Mouse (Mus musculus) midbrain, embryonic 11.5 days (tissue): Measurements from ENCODE around the gene Olfr850. TPM values are rescaled to one million over a fixed set of nuclear protein-coding genes. Genes with fewer than 3 reads are reported as not detected.

ENCODE experiments used
- ATAC-seq: fragments of 200-750 bp; cut with Nextera tagmentation; 2 replicates; pipeline ENCODE4 v1.8.0; 2017; ENCODE audit warnings: moderate TSS enrichment, moderate library complexity; ENCODE audit not compliant: low FRiP score
- DNase-seq: peaks from one replicate; pipeline ENCODE4 v3.0.0; 2015; ENCODE audit warnings: low spot score; ENCODE audit errors: missing footprints
- H3K27ac ChIP-seq: fragments of 300-500 bp; sonication (generic); 2 replicates; pipeline ENCODE4 v1.5.1; 2014; ENCODE audit warnings: low read depth, low read length
- H3K27me3 ChIP-seq: fragments of 300-500 bp; sonication (generic); 2 replicates; pipeline ENCODE4 v1.6.1; 2014; ENCODE audit warnings: mild to moderate bottlenecking, low read length, moderate library complexity, mixed read lengths; ENCODE audit not compliant: control insufficient read depth, insufficient read depth
- H3K36me3 ChIP-seq: fragments of 300-500 bp; sonication (generic); 2 replicates; pipeline ENCODE4 v1.6.1; 2014; ENCODE audit warnings: mild to moderate bottlenecking, low read length, moderate library complexity, mixed read lengths; ENCODE audit not compliant: control insufficient read depth, insufficient read depth
- H3K4me1 ChIP-seq: fragments of 300-500 bp; sonication (generic); 2 replicates; pipeline ENCODE4 v1.6.1; 2014; ENCODE audit warnings: low read length; ENCODE audit not compliant: control insufficient read depth, insufficient read depth
- H3K4me2 ChIP-seq: fragments of 300-500 bp; sonication (generic); 2 replicates; pipeline ENCODE4 v1.6.1; 2014; ENCODE audit warnings: mild to moderate bottlenecking, moderate library complexity
- H3K4me3 ChIP-seq: fragments of 300-500 bp; sonication (generic); 2 replicates; pipeline ENCODE4 v1.5.1; 2014; ENCODE audit warnings: low read depth, low read length
- H3K9ac ChIP-seq: fragments of 300-500 bp; sonication (generic); 2 replicates; pipeline ENCODE4 v1.6.1; 2014; ENCODE audit warnings: low read length
- H3K9me3 ChIP-seq: fragments of 300-500 bp; sonication (generic); 2 replicates; pipeline ENCODE4 v1.6.1; 2016; ENCODE audit warnings: low read length; ENCODE audit not compliant: control insufficient read depth
- WGBS: fragments of 180-500 bp; shearing (Covaris S2); extraction: QIAGEN DNeasy Blood & Tissue Kit; methylation state at CpG from one replicate; pipeline ENCODE4 v1.1.7; 2014; 5-methylcytosine and 5-hydroxymethylcytosine counted together
- polyA plus RNA-seq: library from polyadenylated mRNA; unstranded; fragments of >200 nt; fragmentation: Nextera tagmentation; extraction: Ambion mirVana; gene quantifications from 2 replicates; pipeline ENCODE4 v1.2.1, GENCODE M21; 2014

The Olfr850 gene
- not detected in 2 replicates for polyA plus RNA-seq

DNA sequence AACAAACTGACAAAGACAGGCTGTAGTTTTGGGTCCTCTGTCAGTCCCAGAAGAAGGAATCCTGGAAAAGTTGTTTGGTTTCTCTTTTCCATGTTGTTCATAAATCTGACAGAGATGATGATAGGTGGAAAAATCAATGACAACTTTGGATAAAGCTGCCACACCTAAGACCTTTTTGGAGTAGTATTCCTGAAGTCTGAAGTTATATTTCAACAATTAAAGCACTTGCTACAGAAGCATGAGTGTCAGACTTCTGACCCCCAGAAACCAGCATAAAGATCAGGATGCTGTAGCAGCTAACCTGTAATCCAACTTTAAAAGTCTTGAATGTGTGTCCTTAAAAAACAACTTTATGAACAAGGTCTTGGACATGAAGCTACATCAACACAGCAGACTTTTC lies at the start of gene Olfr850:
Gene Olfr850 (minus strand): TSS at position 101 of the 400 bp plus-strand sequence.
- H3K27ac ChIP-seq, result no peak within 1 kb of the TSS
- no peaks in the 10 kb centered on the region; the same call in 1 of the 2 replicates for H3K9me3 ChIP-seq
- H3K36me3 ChIP-seq, result no peaks in the 10 kb centered on the region
- H3K27me3 ChIP-seq, result no peaks in the 10 kb centered on the region
- H3K9ac ChIP-seq, result no peak within 1 kb of the TSS
- no peak for DNase-seq
- H3K4me2 ChIP-seq, result no peak within 1 kb of the TSS
- H3K4me3 ChIP-seq, result no peak within 1 kb of the TSS
- H3K4me1 ChIP-seq, result no peaks in the 10 kb centered on the region
- no peak for ATAC-seq

DNA sequence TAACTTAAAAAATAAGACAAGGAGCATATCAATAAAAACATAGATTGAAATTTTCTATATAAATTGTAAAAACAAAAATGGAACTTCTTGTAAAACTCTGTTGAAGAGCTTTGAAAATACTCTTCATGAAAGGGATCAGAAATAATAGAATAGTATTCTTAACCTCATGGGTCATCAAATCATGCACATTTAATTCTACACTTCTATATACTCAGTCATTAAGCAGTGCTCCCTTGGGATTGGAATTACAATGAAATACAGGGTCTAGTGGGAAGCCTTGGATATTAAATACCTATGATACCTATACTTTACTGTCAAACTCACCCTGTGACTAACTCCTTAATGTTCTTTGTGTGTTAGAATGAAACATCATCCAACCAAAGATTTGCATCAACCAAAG lies 14.9 kb upstream of the Olfr850 start, which contains the start of gene Olfr851:
Gene Olfr851 (plus strand): TSS at position 301 of the 400 bp plus-strand sequence.
- no peak for DNase-seq
- H3K4me3 ChIP-seq, result no peak within 1 kb of the TSS

DNA sequence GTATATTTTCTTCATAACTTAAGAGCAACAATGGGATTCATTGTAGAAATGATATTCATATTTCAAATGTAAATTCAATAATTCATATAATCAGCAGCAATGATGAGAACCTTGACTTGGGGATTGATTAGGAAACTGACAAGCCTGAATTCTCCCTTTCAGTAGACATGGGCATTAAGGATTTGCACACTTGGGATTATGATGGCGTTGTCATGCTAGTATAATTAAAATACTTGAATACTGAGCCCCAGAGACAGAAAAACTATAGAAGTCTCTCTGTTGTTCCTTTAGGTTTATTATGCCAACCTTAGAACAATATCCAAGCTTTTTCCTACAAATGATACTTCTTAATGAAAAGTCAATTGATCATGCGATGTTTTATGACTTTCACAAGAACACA lies 38.1 kb downstream of the Olfr850 start, which contains the start of gene Olfr849:
Gene Olfr849 (plus strand): TSS at position 301 of the 400 bp plus-strand sequence.
- Histone ChIP-seq H3K4me2 (no peak within 1 kb of the TSS), H3K4me1 (no peaks in the 10 kb centered on the region), H3K36me3 (no peaks in the 10 kb centered on the region), H3K9ac (no peak within 1 kb of the TSS), H3K27me3 (no peaks in the 10 kb centered on the region), H3K9me3 (peaks cover 10% of the 10 kb centered on the region), H3K27ac (no peak within 1 kb of the TSS), H3K4me3 (no peak within 1 kb of the TSS)
- WGBS, result 85% methylated on average over 2 of the region's 2 CpGs
- no peak for DNase-seq
- no peak for ATAC-seq

More for the DNA sequence above, 14.9 kb upstream of the Olfr850 start, which contains the start of gene Olfr851:
- H3K27ac ChIP-seq, result no peak within 1 kb of the TSS
- H3K4me2 ChIP-seq, result no peak within 1 kb of the TSS
- H3K4me1 ChIP-seq, result no peaks in the 10 kb centered on the region
- no peak for ATAC-seq
- H3K27me3 ChIP-seq, result no peaks in the 10 kb centered on the region
- peaks cover 14% of the 10 kb centered on the region; the same call in 1 of the 2 replicates for H3K9me3 ChIP-seq
- no peak within 1 kb of the TSS for H3K9ac ChIP-seq
- H3K36me3 ChIP-seq, result no peaks in the 10 kb centered on the region

Other genes starting within 250 kb of the Olfr850 start
- not detected in 2 replicates for gene Olfr843, start 226.3 kb downstream of the Olfr850 start, polyA plus RNA-seq
- gene Olfr844, start 161.9 kb downstream of the Olfr850 start, polyA plus RNA-seq, result not detected in 2 replicates
- not detected in 2 replicates for gene Olfr845, start 141.8 kb downstream of the Olfr850 start, polyA plus RNA-seq
- gene Olfr846, start 114.2 kb downstream of the Olfr850 start, polyA plus RNA-seq, result not detected in 2 replicates
- not detected in 2 replicates for gene Olfr847, start 99.6 kb downstream of the Olfr850 start, polyA plus RNA-seq
- not detected in 2 replicates for gene Olfr849, start 38.0 kb downstream of the Olfr850 start, polyA plus RNA-seq
- not detected in 2 replicates for gene Olfr851, start 15.0 kb upstream of the Olfr850 start, polyA plus RNA-seq
- gene Olfr853, start 62.8 kb upstream of the Olfr850 start, polyA plus RNA-seq, result not detected in 2 replicates
- gene Olfr854, start 89.1 kb upstream of the Olfr850 start, polyA plus RNA-seq, result not detected in 2 replicates
- not detected in 2 replicates for gene Olfr855, start 104.4 kb upstream of the Olfr850 start, polyA plus RNA-seq
- 42.0 and 44.5 TPM in 2 replicates for gene Zfp317, start 143.9 kb upstream of the Olfr850 start, polyA plus RNA-seq
- not detected in 2 replicates for gene Olfr857, start 231.2 kb upstream of the Olfr850 start, polyA plus RNA-seq